In the genomic region with DNA sequence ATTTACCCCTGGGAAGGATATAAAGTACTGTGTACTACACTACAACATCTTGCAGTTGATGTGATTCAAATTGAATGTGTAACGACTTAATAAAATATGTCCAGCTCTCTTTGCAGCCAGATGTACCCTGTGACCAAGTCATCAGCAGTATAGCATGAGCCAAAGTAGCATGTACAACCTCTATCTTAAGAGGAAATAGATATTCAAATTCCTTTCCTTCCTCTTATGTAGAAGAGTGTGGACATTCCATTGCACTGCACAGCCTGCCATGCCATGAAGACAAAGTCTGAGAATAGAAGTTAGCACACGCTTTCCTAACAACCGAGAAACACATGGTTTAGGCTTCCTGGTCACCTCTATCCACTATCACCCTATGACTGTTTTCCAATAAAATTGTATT, we compare ENCODE assay signal across 25 mouse cellular contexts.
A peak's percentile ranks its signal among the peaks of the same experiment; 100 is the strongest.
DNase-seq lines count a peak whose midpoint lies in the region; ATAC-seq and TF ChIP-seq lines count a peak whose summit lies in the region.
"Had no signal": no experiment of that assay in that cellular context is flagged by ENCODE, and none has a peak within 500 bp of the region (broad histone marks: within the 10 kb centered on the region; RNA-seq: fewer than 3 reads in every experiment).

No protein-coding gene starts in this region.

- no peak for TF ChIP-seq POLR2A in liver, adult 2 months (IDR thresholded peaks at IDR 0.05; ENCODE audit: extremely low read depth, insufficient read depth, low read length)
- no peak for TF ChIP-seq POLR2A in CH12.LX (IDR thresholded peaks at IDR 0.05; ENCODE audit: low read depth, low read length)

- no peak for TF ChIP-seq EP300 in CH12.LX (IDR thresholded peaks at IDR 0.05; ENCODE audit: low read length)

- H3K4me2 ChIP-seq in heart, embryonic 15.5 days = no peak overlapping the region
- no peak overlapping the region for H3K4me2 ChIP-seq in liver, embryonic 12.5 days
- H3K4me2 ChIP-seq in CH12.LX (ENCODE audit: insufficient read depth, low read depth, poor library complexity, severe bottlenecking) = no peak overlapping the region
- no peak overlapping the region for H3K4me2 ChIP-seq in hindbrain, embryonic 12.5 days (replicated peaks)
- H3K4me2 ChIP-seq: embryonic facial prominence, embryonic 13.5 days; forebrain, embryonic 12.5 days; forebrain, embryonic 15.5 days; heart, embryonic 13.5 days; hindbrain, embryonic 15.5 days had no signal

- no peaks in the 10 kb centered on the region for H3K79me2 ChIP-seq in liver, adult 2 months (ENCODE audit: control insufficient read depth, insufficient read depth, low read length)
- H3K79me2 ChIP-seq in CH12.LX (replicated peaks; ENCODE audit: control insufficient read depth, extremely low read depth, insufficient read depth, poor library complexity, severe bottlenecking) = no peaks in the 10 kb centered on the region

- H3K27me3 ChIP-seq in heart, embryonic 15.5 days = no peaks in the 10 kb centered on the region
- no peaks in the 10 kb centered on the region for H3K27me3 ChIP-seq in heart, embryonic 10.5 days (ENCODE audit: insufficient read depth, poor library complexity, severe bottlenecking)
- no peaks in the 10 kb centered on the region for H3K27me3 ChIP-seq in liver, adult 2 months (ENCODE audit: control insufficient read depth, insufficient read depth, low read length)
- no peaks in the 10 kb centered on the region for H3K27me3 ChIP-seq in liver, embryonic 12.5 days (replicated peaks)
- no peaks in the 10 kb centered on the region for H3K27me3 ChIP-seq in CH12.LX (replicated peaks)
- H3K27me3 ChIP-seq in hindbrain, embryonic 12.5 days = no peaks in the 10 kb centered on the region
- H3K27me3 ChIP-seq: embryonic facial prominence, embryonic 13.5 days; forebrain, embryonic 12.5 days; forebrain, embryonic 15.5 days; heart, embryonic 13.5 days; hindbrain, embryonic 15.5 days had no signal

- H3K9ac ChIP-seq in heart, embryonic 15.5 days = no peak overlapping the region
- H3K9ac ChIP-seq in liver, adult 2 months (ENCODE audit: low read depth, low read length) = no peak overlapping the region
- H3K9ac ChIP-seq in liver, embryonic 12.5 days = no peak overlapping the region
- H3K9ac ChIP-seq in CH12.LX (ENCODE audit: insufficient read depth, low read depth) = no peak overlapping the region
- no peak overlapping the region for H3K9ac ChIP-seq in hindbrain, embryonic 12.5 days
- H3K9ac ChIP-seq: embryonic facial prominence, embryonic 13.5 days; forebrain, embryonic 12.5 days; forebrain, embryonic 15.5 days; heart, embryonic 13.5 days; hindbrain, embryonic 15.5 days had no signal

- TF ChIP-seq CTCF in liver, adult 2 months (IDR thresholded peaks at IDR 0.05; ENCODE audit: low read depth, low read length) = no peak
- no peak for TF ChIP-seq CTCF in CH12.LX (conservative IDR thresholded peaks at IDR 0.05 in 1 of 2, IDR thresholded peaks at IDR 0.05 in 1 of 2; ENCODE audit: low read depth in 2 of 2, low read length in 2 of 2)

- no peak overlapping the region for H3K4me3 ChIP-seq in heart, embryonic 15.5 days
- H3K4me3 ChIP-seq in heart, embryonic 10.5 days = no peak overlapping the region
- no peak overlapping the region for H3K4me3 ChIP-seq in liver, adult 2 months (ENCODE audit: insufficient read depth, low read depth, low read length)
- H3K4me3 ChIP-seq in liver, embryonic 12.5 days = no peak overlapping the region
- no peak overlapping the region for H3K4me3 ChIP-seq in CH12.LX (replicated peaks in 1 of 3; ENCODE audit: low read depth in 2 of 3, low read length in 2 of 3, poor library complexity in 1 of 3)
- no peak overlapping the region for H3K4me3 ChIP-seq in hindbrain, embryonic 12.5 days
- H3K4me3 ChIP-seq: embryonic facial prominence, embryonic 13.5 days; erythroblast, embryonic 14.5 days; forebrain, embryonic 12.5 days; forebrain, embryonic 15.5 days; heart, adult 2 months; heart, embryonic 13.5 days; hindbrain, embryonic 15.5 days had no signal

- no peak for TF ChIP-seq RAD21 in CH12.LX (IDR thresholded peaks at IDR 0.05; ENCODE audit: low read depth, low read length)

- peak; percentile 70; the same call in 1 of the 2 replicates for ATAC-seq in heart, embryonic 15.5 days (replicated peaks; ENCODE audit: insufficient number of reproducible peaks, insufficient read depth, low FRiP score, low read depth)
- ATAC-seq in liver, embryonic 12.5 days = no peak
- peak; percentile 45 for ATAC-seq in megakaryocyte progenitor cell, adult 5-6 weeks (replicated peaks; ENCODE audit: poor library complexity)
- no peak for ATAC-seq in hindbrain, embryonic 12.5 days (ENCODE audit: low FRiP score)
- ATAC-seq: forebrain, embryonic 15.5 days; Patski had no signal

- no peaks in the 10 kb centered on the region for H3K9me3 ChIP-seq in heart, embryonic 15.5 days (replicated peaks)
- no peaks in the 10 kb centered on the region for H3K9me3 ChIP-seq in heart, embryonic 10.5 days
- no peaks in the 10 kb centered on the region for H3K9me3 ChIP-seq in liver, embryonic 12.5 days (replicated peaks)
- H3K9me3 ChIP-seq in CH12.LX (replicated peaks; ENCODE audit: low read length) = no peaks in the 10 kb centered on the region
- no peaks in the 10 kb centered on the region for H3K9me3 ChIP-seq in hindbrain, embryonic 12.5 days (replicated peaks)
- H3K9me3 ChIP-seq: embryonic facial prominence, embryonic 13.5 days; forebrain, embryonic 12.5 days; forebrain, embryonic 15.5 days; G1E; heart, embryonic 13.5 days; hindbrain, embryonic 15.5 days had no signal

- peak overlapping the region; percentile 30; the same call in 1 of the 2 replicates for H3K27ac ChIP-seq in heart, embryonic 15.5 days
- H3K27ac ChIP-seq in heart, embryonic 10.5 days = no peak overlapping the region
- no peak overlapping the region for H3K27ac ChIP-seq in liver, adult 2 months (replicated peaks; ENCODE audit: insufficient read depth, low read depth, low read length)
- H3K27ac ChIP-seq in liver, embryonic 12.5 days = no peak overlapping the region
- H3K27ac ChIP-seq in CH12.LX (ENCODE audit: insufficient read depth, low read depth) = no peak overlapping the region
- H3K27ac ChIP-seq in hindbrain, embryonic 12.5 days = no peak overlapping the region
- H3K27ac ChIP-seq: embryonic facial prominence, embryonic 13.5 days; forebrain, embryonic 12.5 days; forebrain, embryonic 15.5 days; heart, adult 2 months; heart, embryonic 13.5 days; hindbrain, embryonic 15.5 days had no signal

- 38% methylated on average over 3 of the region's 3 CpGs for WGBS in heart, embryonic 15.5 days
- WGBS in heart, embryonic 10.5 days = 76% methylated on average over 3 of the region's 3 CpGs
- 70% methylated on average over 3 of the region's 3 CpGs for WGBS in liver, adult 2 months
- 63% methylated on average over 3 of the region's 3 CpGs for WGBS in liver, embryonic 12.5 days (ENCODE audit: insufficient replicate concordance)
- WGBS in hindbrain, embryonic 12.5 days = 87% methylated on average over 3 of the region's 3 CpGs

- dilution Hi-C loops in CH12.LX (cut with MboI; ENCODE audit: extremely low pct_ligation_motif_present, extremely low pct_unique_long_range_greater_than_20kb, low sequenced_read_pairs) = no loop called here

- no peaks in the 10 kb centered on the region for H3K36me3 ChIP-seq in heart, embryonic 15.5 days
- H3K36me3 ChIP-seq in heart, embryonic 10.5 days = no peaks in the 10 kb centered on the region
- H3K36me3 ChIP-seq in liver, adult 2 months (ENCODE audit: control insufficient read depth, insufficient read depth, low read length) = no peaks in the 10 kb centered on the region
- no peaks in the 10 kb centered on the region for H3K36me3 ChIP-seq in liver, embryonic 12.5 days
- no peaks in the 10 kb centered on the region for H3K36me3 ChIP-seq in CH12.LX (replicated peaks in 1 of 2; ENCODE audit: control insufficient read depth in 1 of 2, insufficient read depth in 1 of 2, low read length in 1 of 2)
- H3K36me3 ChIP-seq in hindbrain, embryonic 12.5 days = no peaks in the 10 kb centered on the region
- H3K36me3 ChIP-seq: embryonic facial prominence, embryonic 13.5 days; forebrain, embryonic 12.5 days; forebrain, embryonic 15.5 days; G1E; heart, embryonic 13.5 days; hindbrain, embryonic 15.5 days had no signal

- in situ Hi-C loops in CH12.LX (cut with MboI; ENCODE audit: low pct_ligation_motif_present, low pct_unique_long_range_greater_than_20kb, low sequenced_read_pairs) = no loop called here

- DNase-seq in heart, embryonic 10.5 days (ENCODE audit: low spot score) = no peak
- DNase-seq in liver, adult 2 months (ENCODE audit: extremely low read depth, low read depth, low spot score) = peak; percentile 12
- DNase-seq in CH12.LX (ENCODE audit: extremely low read depth) = peak; percentile 17
- no peak for DNase-seq in spleen, adult 12 weeks (ENCODE audit: low spot score)
- DNase-seq: adrenal gland, postnatal 10 days; adrenal gland, postnatal 36 days; cerebellum, adult 18-20 months; cerebellum, adult 9-10 months; cerebellum, postnatal 14 days; gastrocnemius, postnatal 25 days; heart, adult 2 months; heart, postnatal 14 days; heart, postnatal 4 days had no signal

- 0 out of 2 replicates have a peak, but pooled peaks cover 10% of the 10 kb centered on the region for H3K4me1 ChIP-seq in heart, embryonic 15.5 days (replicated peaks)
- H3K4me1 ChIP-seq in heart, embryonic 10.5 days = no peaks in the 10 kb centered on the region; the same call in 1 of the 2 replicates
- no peaks in the 10 kb centered on the region for H3K4me1 ChIP-seq in liver, adult 2 months (ENCODE audit: control insufficient read depth, insufficient read depth, low read length)
- H3K4me1 ChIP-seq in liver, embryonic 12.5 days = no peaks in the 10 kb centered on the region
- peaks cover 5 to 38% of the 10 kb centered on the region in 2 experiments; a peak in 3 of 4 replicates for H3K4me1 ChIP-seq in CH12.LX (ENCODE audit: control insufficient read depth in 1 of 2, insufficient read depth in 2 of 2)
- 0 out of 2 replicates have a peak, but pooled peaks cover 4% of the 10 kb centered on the region for H3K4me1 ChIP-seq in hindbrain, embryonic 12.5 days
- H3K4me1 ChIP-seq: embryonic facial prominence, embryonic 13.5 days; forebrain, embryonic 12.5 days; hindbrain, embryonic 15.5 days had no signal

TF ChIP-seq in CH12.LX, 34 proteins besides CTCF, POLR2A, EP300 and RAD21:
- no peak for TF ChIP-seq ZMIZ1 (IDR thresholded peaks at IDR 0.05; ENCODE audit: low read depth, low read length)
- TF ChIP-seq MAX (IDR thresholded peaks at IDR 0.05; ENCODE audit: low read length) = 0 out of 2 replicates have a peak, but pooled peaks have one; percentile 17

Comparison
In these comparisons a context has a peak if more than half of its experiments do, and no peak if none do; other contexts are left out.
1. ATAC-seq: peak in heart, embryonic 15.5 days (single experiment) and megakaryocyte progenitor cell, adult 5-6 weeks (single experiment); none in liver, embryonic 12.5 days (single experiment) and hindbrain, embryonic 12.5 days (single experiment).
2. DNase-seq: peak in liver, adult 2 months (single experiment) and CH12.LX (single experiment); none in heart, embryonic 10.5 days (single experiment) and spleen, adult 12 weeks (single experiment).